Mouse (Mus musculus) cerebellum, postnatal 36 days (tissue): ENCODE data around the gene Apba2.

Experiments used
- DNase-seq, 2 experiments: peaks; one replicate each; pipeline ENCODE4 v3.0.0; 2021 to 2022; ENCODE audit warnings: mixed read lengths in 2 of 2

Apba2 gene

DNA sequence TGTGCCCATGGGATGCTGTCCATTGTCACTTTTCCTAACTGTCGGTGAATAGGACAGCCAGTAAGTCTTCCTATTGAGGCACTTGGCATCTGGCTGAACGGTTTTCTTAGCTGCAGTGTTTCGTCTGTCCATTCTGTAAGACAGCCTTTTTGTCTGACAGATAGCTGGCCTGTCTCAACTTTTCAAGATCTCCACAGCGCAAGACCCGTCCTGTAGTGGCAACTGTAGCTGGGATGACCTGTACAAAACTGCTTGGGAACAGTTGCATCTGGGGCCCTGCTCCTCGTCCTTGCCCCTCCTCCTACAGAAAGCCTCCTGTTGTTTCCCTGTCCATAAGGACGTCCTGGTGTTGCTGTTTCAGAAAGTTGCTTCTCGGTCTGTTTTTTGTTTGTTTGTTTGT, 157.8 kb downstream of the Apba2 start:
- DNase-seq, result no peak

DNA sequence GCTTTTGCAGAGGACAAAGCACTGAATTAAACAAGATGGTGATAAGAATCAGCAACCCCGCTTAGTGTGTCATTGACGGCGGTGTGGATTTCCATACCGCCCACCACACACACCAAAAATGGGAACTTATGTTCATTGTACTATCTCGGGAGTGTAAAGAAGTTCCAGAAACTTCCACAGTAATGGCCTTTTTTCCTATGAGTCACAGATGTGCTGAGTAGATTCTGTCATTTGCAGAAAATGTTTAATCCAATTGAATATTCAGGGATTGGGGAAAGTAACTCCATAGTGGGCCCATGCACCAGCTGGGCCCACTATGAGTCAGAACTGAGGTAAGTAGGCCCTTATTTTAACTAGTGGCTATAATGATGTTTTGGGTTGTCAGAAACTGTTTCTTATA, 161.0 kb downstream of the Apba2 start:
- no peak for DNase-seq

DNA sequence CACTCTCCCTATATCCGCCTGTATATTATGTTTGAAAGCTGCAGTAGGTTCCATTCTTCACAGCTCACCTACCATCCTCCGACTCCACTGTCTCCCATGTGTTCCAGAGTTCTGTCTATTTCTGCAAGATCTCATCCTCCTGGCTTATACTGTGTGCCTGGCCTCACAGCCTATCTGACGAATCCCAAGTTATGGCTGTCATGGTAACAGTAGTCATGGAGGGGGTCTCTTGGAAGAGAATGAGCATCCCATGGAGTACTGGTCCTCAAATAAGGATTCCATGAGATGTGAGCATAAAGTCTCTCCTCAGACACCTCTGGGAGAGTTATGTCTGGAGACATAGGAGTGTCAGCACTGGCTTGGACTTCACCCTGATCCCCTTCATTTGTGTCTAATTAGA, 162.1 kb downstream of the Apba2 start:
- no peak for DNase-seq

DNA sequence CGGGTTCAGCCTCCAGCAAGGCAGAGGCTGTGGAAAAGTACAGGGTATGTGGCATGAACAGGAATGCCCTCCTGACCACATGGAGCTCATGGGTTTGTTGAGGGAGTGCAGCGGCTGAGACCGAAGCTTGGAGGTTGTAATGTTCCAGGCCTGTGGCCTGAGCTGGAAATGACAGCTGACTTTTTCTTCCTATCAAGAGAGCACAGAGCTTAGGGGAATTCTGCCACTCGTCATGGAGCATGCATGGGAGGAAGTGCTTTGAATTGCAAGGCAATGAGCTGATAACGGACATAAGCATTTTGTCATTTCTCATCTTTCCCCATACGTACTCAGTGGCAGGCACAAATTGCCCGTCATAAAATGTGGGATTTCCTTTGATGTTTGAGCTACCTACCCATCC, 163.6 kb downstream of the Apba2 start:
- DNase-seq, result no peak

DNA sequence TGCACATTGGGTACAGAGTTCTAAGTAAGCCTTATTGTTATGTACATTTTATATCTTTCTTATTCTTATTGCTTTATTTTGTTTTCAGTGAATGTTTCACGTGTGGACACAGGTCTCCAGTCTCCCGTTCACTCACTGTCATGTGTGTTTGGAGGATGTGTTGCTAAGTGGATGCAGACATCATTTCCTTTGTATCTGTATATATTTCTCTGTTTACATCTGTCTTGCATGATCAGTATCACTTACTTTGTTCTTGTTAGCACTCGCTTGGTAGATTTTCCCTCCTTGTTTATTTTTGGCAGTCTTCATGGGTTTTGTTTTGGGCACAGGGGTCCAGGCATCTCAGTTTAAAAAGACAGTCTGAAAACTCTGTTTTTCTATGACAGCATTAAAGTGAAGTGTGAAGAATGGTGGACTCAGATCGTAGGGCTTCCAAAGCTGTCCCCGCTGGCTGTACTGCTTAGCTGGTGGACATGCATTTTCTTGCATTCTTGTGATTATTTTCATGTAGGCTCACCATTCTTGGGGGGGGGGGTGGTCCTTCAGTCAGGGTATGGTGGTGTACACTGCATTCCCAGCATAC, 164.3 kb downstream of the Apba2 start:
- DNase-seq, result no peak

DNA sequence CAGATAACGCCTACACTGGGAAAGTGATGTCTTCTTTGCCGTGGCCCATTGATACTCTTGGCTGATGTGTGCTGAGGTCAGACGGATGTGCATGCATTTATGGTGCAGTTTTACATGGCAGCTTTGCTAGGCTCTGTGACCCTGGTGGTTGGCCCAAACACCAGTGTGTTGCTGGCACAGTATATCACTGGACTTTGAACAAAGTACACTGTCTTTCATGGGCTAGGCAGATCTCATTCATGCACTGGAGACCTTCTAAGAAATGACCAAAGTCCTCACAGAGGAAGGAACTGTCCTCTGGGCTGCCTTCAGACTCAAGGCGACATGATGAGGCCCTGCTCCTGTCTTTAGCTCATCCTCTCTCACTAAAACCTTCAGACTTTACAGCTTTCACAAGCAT, 166.5 kb downstream of the Apba2 start:
- no peak for DNase-seq

DNA sequence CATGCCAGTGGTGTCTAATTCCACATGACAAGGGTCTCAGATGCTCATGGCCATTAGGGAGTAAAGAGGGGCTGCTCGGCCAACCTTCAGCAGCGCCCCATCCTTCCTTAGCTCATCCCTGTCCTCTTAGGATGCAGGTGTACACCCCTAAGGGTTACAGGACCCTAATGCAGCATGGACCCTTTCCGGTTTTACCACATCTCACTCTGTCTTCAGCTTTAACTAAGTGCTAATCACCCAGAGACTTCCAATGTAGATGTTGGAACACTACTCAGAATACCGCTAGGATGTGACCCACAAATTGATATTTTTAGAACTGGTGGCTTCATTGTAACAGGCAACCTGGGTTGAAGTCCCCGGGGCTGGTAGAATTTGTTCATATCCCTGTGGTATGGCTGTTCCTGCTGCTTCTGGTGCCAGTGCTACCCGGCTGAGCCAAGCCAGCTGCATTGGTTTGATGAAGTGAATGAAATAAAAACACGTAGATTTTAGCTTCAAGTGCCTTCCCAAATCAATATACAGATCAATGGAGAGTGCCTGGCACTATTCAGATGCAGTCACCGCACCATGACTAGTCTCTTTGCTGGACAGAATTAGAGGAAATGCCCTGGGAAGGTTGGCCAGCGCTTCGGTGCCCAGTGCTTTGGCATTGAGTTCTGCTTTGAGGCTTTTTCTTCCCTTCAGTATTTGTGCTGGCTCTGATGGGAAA, 178.4 kb downstream of the Apba2 start:
- peak; percentile 26 to 48 for DNase-seq

DNA sequence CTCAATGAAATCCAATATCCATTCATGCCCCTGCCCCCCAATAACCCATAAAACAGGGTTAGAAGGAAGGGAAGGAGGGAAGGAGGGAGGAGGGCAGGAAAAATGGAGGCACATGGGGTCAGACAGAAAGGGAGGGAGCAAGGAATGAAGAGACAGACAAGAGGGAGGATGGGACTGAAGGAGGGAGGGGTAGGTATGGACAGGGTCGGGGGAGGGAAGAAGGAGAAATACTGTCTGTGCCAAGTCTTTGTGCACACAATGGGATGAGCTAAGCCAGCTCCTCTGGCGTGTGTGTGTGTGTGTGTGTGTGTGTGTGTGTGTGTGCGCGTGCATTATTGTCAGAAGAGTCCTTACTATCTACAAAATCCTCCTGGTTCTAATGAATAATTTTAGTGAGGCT, 183.4 kb downstream of the Apba2 start:
- no peak for DNase-seq

DNA sequence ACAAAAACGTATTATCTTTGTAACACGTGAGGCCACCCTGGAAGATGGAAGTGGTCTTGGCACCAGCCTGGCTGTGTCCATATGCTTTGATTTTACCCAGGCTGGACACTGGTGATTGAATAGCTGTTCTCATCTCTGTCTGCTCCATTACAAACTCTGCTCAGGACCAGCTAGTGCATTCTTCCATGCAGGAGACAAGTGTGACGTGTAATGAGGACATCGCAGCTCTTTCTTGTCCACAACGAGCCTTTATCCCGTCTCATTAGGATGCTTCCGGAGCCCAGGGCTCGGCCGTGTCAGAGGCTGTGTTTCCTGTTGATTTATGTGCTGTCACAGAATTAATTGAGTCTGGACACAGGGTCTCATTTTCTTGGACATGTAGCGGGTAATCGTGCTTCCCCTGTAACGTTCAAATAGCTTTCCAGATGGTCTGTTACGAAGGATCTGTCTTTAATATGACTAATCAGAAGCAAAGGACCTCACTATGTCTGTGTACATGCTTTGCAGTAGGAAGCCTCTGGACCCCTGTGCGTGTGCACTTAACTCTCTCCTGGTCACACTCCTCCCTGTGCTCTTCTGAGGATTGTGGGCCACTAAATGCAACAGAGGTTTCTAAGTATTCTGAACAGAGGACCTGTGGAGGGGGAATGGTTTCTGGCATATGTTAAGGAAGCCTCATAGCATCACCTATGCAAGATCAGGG, 186.8 kb downstream of the Apba2 start:
- peak; percentile 20 to 29 for DNase-seq

DNA sequence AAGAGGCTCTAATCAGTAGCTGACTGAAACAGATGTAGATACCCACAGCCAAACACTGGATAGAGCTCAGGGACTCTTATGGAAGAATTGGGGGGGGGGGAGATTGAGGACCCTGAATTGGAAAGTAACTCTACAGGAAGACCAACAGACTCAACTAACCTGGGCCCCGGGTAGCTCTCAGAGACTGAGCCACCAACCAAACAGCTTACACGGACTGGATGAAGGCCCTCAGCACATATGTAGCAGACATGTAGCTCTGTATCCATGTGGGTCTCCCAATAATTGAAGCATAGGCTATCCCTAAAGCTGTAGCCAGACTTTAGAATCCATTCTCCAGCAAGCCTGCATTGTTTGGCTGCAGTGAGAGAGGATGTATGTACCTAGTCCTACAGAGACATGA, 190.3 kb downstream of the Apba2 start:
- no peak for DNase-seq

DNA sequence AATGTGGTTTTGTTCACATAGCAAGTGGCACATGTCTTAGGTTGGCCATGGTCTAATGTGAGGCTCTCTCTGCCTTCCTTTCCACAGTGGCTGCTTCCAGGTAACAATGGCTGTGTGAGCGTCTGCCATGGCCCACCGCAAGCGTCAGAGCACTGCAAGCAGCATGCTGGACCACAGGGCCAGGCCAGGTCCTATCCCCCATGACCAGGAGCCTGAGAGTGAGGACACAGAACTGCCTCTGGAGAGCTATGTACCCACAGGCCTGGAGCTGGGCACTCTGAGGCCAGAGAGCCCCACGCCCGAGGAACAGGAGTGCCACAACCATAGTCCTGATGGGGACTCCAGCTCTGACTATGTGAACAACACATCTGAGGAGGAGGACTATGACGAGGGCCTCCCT, 193.4 kb downstream of the Apba2 start:
- DNase-seq, result no peak

DNA sequence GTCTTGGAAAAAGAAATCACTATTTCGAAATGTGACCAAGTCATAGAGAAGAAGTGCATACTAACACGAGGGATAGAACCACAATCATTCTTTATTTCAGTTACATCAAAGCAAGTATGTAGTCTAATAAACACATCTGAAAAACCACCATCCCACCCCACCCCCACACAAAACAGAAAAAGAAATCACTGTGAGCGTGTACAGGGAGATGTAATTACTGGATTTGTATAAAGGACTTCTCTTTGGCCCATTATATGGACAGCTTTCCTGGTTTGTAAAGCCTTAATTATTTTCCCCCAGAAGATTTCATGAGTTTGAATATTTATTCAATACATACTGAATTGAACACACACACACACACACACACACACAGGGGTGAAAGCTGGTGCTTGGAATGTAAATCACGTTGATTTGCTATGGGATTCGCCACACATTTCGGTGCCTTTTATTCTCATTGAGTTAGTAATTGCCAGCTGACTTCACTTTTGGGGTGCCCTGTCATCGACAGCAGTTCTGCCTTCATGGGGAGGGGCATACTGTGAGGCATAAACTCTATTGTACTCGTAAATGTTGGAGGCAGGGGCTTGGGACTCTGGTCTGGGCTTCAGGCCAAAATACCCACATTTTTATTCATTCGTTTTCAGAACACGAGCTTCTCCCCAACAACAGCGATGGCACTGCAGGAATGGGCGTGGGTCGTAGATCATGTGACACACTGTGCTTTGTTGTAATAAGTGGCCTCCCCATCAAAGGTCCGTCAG, 195.2 kb downstream of the Apba2 start:
- no peak for DNase-seq

DNA sequence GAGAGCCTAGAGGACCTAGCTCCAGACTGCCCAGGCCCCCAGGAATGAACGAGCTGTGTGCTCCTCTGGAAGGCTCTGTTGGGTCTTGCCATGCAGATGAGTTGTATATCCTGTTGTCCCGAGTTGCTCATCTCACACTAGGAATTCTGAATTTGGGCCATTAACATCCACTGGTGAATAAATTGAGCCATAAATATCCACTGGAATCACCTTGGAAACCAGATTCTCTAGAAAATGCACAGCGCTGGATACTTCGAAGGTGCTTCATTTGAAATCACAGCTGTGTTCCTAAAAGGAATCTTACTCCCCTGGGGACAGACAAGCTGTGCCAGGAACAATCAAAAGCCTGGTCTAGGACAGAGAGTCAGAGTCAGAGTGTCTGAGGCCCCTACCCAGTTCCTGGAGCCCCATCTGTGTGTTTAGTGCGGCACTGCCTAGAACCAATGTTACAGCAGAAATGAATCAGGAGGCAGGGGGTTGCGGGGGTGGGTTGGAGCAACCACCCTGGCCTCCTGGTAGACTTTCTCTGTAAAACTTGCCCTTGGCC, 196.4 kb downstream of the Apba2 start:
- DNase-seq, result no peak

DNA sequence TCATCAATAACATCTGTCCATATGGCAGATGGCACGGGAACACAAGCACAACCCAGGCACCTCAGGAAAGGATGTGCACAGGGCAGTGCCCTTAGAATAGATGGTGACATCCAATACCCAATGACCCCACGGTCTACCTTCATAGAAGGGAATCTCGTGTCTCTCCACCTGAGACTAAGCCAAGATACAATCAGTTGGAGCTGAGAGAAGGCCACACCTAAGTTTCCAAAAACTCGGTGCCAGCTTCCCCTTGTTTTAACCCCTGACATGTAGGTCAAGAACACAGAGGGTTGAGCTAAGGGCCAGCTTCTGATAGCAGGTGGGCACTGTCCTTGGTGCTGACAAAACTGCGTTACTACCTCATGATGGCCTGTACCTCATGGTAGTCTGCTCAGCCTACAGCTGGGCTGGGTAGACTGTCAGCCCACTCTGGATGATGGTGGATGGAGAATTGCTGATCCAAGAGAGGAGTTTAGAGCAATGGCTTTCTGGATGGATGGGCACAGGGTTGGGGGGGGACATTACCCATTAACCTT, 202.6 kb downstream of the Apba2 start:
- no peak for DNase-seq

DNA sequence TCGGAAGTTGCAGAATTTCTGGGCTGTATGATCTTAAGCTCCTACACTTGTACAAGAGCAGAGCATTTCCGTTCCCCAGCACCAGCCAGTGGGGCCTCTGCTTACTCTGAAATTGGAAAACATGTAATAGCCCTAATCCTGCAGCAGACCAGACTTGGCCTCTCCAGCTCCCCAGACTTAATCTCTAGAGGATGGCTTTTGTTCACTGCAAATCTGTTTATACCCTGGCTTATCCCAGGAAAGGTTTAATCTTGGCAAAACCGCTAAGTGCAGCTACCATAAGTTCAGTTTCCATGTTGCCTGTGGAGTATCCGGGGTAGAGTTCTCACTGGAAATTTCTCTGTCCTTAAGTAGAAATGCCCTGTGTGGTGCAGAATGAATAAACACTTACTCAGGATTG, 206.7 kb downstream of the Apba2 start:
- no peak for DNase-seq

DNA sequence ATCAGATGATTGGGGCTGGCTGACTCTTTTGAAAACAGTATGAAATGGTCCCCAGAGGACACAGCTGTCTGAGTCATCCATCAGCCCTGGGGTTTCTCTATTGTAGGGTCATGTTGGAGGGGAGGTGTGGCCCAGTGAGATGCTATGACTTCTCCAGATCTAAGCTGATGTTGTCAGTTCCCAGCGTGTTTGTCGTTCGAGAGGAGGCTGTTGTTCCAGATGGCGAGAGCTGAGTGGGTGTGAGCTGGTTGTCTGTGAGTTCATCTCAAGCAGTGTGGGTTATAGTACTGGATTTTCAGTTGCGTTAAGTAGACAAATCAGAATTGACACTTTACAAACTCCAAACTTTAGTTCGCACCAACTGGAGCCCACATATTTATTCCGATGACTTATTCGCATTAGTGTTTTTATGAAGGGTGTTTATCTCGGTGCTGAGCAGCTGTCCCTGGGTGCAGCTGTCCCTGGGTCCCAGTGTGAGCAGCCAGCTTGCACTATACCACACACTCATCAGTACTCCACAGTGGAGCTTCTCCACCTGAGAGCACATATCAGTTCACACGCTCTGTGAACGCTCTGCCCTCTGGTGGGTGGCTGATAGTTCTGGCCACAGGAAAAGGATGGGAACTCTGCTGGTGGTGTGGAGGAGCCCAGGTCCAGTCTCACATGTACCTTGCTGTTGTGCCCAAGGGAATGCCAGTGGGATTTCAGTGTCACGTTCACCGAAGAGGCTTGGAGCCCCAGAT, 208.2 kb downstream of the Apba2 start:
- peak; percentile 66 to 71 for DNase-seq

DNA sequence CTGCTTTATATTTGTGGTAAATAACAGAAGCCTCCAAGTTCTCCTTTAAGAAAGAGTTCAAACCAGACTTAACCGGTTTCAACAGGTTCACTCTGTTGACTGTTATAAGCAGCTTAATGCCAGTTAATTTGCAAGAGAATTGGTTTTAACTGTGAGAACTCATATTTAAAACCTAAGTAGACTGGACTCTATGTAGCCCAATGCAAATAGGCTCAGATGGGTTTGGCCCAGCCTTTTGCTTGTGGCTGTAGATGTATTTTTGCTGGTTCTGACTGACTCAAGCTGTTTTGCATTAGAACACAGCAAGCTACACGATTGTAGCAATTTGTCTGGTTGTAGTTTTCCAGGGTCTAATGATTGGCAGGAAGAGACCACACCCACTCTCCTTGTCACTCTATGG, 214.8 kb downstream of the Apba2 start:
- no peak for DNase-seq

DNA sequence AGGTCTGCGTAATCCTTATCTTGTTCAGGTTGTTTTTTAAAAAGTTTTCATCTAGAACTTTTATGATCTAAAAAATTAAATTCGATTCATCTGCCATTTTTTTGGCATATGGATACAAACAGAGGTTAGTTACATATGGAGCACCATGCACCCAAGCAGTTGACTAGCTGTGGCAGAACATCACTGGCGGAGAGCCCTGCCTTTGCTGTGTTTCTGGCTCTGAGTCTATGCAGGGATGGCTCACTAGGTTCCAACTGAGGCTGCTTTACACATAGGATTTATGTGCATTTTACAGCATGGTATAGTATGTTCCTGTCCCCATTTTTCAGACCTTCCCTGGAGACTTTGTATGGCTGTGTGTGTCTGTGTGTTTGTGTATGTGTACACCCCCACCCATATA, 221.8 kb downstream of the Apba2 start:
- DNase-seq, result no peak

DNA sequence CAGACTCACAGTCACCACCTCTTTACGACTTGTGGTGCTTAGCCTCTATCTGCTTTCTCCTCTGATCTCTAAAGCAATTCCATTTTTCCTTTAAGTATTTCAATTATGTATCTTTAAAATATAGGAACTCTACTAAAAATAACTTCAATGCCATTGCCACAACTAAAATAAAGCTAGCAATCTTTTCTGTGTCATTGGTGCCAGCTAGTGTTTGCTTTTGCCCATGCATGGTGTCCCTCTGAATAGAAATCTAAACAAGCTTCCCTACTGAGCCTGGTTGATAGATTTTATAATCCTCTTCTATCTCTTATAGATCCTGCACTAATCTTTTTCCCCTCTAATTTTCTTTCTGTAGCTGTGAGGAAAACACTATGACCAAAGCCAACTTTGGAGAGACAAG, 222.9 kb downstream of the Apba2 start:
- DNase-seq, result no peak

DNA sequence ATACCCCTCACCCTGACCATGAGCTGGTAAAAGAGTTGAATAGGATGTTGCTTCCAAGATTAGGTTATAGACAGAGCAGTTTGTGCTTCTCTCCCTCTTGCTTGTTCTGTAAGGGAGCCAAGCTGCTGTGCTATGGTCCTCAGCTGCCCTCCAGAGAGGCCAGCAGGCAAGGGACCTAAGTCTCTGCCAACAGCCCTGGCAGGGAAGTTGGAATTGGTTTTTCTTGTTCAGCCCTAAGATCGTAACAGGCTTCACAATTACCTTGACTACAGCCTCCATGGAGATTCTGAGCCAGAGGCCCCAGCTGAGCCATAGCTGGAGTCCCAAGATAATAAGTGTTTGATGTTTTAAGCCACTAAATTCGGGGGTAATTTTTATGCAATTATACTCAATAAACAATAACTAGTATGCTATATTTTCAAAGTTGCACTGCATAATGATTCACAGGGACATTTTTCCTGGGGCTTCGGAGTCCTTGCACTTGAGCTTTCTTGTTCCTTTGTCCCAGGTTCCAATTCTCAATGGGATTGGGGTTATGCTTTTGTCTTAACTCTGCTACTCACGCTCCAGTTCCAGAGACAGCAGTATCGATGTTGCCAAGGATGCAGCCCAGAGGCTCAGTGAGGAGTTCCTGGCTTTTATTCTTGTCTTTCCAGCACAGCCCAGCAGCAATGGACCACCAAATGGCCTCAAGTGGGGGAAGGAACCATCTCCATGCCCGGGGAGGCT, 224.6 kb downstream of the Apba2 start:
- no peak for DNase-seq

DNA sequence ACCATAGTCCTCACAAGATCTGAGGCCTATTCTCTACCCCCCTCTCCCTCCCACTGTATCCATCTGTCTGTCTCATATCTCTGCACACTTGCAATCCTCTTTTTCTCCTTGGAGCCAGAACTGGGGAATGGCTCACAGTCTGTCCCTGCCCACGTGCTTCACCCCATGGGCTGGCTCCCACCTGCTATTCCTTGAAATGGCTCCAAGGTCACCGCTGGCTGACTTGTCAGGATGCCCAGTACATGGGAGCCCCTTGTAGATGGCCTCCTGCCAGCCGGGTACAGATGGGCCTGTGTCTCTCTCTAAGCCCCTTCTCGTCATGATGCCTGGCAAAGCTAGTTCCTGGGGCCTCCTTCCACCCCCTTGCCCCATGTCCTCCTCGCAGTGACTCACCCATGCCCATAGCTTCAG, 226.7 kb downstream of the Apba2 start:
- peak; percentile 54 to 66 for DNase-seq

DNA sequence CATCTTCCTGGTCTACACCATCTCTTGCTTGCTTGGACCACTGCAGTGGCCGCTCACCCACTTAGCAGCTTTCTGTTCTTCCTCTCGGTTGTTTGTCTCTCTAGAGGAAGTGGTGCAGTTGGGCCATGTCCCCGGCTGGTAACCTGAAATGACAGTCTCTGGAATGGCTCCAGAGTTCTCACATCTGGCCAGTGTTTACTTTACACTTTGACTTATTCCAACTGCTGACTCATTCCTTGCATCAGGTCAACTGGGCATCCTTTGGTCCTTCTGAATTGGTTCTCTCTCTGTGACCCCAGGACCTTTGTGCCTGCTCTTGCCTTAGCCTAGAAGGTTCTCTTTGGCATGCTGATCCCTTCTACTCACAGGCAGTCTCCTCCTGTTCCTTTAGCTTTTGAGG, 227.3 kb downstream of the Apba2 start:
- DNase-seq, result no peak
